Mouse (Mus musculus): ENCODE measurements around the gene Cib4. TPM values are rescaled to one million over a fixed set of nuclear protein-coding genes. Genes with fewer than 3 reads are reported as not detected.

Gene Cib4
- total RNA-seq, 2 experiments from 2014 or later = not detected

DNA sequence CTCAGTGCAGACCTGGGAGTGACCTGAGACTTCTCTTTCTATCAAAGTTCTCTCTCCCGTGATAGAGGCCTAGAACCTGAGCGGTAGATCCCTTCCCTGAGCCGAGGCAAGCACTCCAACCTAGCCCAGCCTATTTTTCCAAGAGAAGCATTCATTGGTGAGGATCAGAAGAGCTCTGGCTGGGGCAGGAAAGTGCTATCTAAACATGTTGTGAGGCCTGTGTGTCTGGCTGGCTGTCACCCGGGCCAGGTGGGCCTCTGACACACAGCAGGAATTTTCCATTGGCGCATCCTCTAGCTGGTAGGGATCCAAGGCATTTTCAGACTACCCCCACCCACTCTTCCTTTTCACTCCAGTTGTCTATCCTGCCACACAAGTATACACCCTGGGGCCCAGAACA is 26.2 kb upstream of the Cib4 start:
- DNase-seq = no peak

DNA sequence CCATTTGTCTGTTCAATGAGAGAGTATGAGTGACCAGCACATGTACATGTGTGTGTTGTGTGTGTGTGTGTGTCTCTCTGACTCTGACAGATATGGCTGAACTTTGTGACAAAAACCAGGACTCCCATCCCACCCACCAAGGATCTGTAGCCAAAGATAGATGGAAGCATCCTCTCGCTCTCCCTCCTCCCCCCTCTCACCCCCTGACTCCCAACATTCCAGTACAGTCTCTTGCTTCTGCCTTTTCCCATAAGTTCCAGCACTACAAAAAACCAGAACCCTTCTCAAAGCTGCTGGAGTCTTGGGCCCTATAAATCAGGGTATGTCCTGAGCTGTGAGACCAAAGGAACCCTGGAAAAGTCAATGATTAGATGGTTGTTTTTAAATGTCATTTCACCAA is 22.8 kb upstream of the Cib4 start:
- no peak for DNase-seq

DNA sequence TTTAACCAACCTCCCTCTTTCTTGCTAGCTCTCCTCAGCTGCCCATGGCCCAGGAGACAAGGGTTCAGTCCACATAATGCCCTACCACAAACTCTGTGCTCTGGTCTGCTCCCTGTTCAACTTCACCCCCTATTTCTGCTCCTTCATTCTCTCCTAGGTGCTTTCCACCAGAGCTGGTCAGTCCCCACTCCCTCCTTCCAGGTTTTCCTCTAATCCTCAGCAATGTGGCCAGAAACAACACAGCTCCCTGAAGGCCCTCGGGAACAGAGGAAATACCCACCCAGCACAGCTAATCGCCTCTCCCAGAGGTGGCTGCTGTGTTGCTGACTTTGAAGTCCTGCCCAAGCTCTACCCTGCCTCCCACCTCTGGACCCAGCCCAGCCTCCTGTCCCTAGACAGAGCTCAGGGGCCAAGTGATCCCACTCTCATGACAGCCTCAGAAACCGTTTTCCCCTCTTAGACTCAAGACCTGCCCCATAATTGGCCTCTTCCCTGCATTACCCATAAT is 14.4 kb upstream of the Cib4 start:
- peak in 1 of 2 experiments; percentile 39 for DNase-seq

DNA sequence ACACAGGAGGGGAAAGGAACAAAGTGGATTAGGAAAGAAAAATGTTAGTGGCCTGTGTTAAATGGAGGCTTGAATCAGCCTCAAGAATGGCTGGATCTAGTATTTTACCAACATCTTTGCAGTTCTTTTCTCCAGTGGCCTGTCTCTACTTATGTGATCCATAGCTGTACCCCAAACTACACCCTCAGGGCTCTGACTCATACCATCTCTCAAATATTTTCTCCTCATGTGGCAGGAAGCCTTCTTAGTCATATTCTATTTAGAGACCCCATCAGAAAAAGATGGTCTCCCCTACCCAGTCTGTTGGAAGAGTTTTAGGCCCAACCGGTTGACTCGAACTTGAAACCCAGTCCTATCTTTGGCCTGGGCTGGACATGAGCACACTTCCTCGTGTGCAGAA is 13.8 kb upstream of the Cib4 start:
- no peak for DNase-seq

DNA sequence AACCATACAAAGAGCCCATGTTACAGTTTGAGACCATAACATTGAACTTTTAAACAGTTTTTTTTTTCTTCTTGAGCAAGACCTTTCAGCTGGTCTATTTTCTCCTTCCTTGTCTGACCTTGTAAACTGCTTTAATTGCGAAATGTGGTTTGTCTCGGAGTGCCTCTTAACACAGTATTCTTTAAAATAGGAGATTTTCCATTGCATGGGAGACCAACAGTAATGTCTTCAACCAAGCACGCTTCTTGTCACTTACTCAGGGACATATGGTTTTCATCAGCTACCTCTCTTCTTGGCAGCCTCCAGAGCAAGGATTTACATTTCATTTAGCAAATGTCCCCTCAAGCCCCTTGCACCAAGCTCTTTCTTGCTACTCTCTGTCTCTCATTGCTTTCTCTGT is 10.6 kb upstream of the Cib4 start:
- no peak for DNase-seq

DNA sequence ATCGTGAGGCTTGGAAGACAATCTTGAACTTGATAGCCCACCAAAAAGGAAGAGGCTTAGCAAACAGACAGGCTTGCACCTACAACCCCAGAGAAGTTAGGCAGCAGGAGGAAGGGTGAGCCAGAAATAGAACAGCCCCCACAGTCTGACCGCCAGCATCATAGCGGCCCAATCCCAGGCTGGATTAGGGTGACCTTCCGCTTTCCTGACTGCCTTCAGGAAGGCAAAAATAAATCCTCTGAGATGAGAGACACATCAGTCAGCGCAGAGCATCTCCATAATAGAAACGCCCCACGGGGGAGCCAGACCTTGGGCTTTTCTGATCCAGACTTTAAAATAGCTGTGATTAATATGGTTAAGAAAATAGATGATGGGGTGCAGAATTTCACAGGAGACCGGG is 9.3 kb upstream of the Cib4 start:
- DNase-seq = no peak

DNA sequence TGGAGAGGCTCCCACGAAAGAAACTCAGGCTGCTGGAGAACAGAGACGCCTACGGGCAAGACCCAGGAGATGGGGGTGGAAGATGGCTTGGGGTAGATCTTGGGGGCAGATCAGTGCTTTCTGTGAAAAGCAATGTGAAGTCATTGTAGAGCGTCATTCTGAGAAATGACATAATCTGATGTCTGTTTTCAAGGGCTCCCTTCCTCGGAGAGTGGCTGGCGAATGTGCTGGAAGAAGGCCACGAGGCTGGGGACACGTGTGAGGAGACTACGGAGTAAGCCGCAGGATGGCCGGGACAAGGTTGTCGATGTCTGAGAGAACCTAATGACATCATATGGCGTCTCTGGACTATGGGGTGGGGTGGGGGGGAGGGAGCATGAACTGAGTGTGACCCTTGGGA is 8.3 kb upstream of the Cib4 start:
- DNase-seq = no peak

DNA sequence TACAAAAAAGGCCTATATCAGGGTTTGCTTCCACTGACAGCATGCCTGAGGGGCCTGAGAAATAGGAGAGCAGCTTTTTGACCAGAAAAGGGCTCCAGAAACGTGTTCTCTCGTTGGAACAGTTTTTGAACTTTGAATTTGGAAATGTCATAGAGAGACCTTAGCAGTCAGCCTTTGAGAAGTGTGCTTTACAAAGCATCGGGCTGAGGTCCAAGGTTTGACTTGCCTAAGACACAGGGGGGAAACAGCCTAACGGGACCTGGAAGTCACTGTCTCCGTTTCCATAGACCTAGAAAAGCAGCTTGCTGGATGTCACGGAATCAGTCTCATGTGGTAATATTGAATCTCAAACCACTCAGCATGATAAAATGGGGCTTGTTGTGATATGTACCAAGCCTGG is 6.4 kb upstream of the Cib4 start:
- no peak for DNase-seq

DNA sequence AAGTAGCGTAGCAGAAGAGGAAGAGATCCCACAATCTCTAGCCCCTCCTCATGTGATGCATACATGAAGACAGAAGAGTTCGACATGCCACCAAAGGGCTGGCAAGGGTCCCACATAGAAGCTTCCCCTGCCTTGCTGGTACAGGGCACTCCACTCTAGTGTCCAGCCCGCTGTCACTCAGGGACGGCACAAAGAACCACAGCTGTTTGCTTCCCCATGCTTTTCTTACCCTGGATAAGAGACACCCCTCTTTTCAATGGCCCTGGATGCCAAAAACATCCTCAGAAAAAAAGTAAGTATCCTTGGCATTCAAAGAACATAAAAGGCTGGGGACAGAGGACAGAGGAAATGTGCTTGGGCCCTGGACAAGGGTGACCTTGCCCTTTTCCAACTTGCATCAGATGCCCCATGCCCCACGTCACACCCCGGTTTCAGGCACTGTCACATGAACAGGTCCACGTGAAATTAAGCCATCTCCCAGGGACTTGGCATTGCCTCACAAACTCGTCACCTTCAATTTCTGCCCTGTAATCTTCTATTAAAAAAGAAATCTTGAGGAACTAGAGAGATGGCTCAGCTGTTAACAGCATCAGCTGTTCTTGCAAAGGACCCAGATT is 5.5 kb upstream of the Cib4 start:
- DNase-seq = no peak

DNA sequence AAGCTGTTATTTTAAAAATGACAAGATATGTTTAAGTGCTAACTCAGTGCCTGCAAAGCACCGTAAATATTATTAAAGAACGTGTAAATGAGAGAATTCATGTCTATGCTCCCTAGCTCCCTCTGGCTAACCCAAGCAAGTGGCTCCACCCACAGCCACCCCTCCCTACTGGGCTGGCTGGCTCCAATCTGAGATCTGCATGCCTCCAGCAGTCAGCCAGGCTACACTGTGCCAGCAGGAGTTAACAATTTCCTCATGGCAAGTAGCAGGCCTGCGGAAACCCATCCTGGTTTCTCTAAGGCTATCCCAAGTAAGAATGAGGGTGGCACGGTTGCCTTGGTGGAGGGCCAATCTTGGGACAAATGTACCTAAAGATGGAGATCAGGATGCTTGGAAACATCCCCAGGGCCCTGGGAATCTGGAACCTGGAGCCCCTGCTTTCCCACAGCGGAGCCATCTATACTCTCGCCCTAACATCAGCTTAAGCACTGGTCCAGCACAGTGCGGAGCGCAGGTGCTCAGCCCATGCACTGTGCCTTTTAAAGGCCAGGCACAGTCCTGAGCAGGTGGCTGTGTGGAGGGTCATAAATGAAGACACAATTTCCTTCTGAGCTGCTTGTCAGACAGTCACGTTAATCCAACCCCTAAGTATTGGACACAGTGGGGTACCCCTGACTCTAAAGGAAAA is 4.8 kb upstream of the Cib4 start:
- peak in 1 of 2 experiments; percentile 40 for DNase-seq

DNA sequence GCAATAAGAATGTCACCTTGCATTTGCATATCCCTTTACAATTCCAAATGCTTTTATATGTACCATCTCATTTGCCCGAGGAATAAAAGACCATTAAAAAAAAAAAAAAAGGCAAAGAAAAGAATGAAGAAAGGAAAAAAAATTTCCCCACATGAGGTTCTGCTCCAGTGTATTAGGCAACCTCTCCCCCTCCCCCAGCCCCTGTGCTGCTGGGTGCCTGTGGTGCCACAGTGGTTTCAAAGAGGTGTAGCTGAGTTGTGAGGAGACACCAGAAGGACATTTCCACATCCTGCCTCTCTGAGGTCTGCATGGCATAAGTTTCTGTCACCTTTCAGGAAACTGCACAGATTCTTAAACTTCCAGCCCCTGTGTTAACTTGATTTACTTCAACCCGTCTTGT is 3.0 kb upstream of the Cib4 start:
- no peak for DNase-seq

DNA sequence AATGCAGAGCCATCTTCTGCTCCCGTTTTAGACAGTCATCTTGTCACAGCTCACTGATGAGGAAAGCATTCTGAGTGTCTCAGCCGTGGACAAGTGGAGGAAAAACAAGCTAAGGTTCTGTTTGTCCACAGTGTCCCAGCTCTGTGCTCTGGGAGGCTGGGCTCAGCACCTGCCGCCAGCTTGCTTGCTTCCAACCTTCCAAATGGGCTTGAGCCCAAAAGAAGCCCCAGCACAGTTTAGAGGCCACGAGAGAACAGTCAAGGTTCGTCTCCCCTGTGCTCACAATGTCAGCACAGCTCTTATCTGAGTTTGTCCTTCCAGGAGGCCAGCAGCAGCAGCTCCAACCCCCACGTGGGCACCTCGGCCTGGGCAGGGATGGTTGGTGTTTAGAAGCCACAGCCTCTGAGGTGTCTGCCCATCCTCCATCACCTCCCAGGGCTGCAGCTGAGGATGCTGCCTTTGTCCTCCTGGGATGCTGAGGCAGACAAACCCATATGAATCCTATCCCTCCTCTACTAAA is 9.5 kb downstream of the Cib4 start:
- DNase-seq = peak in 1 of 2 experiments; percentile 27

DNA sequence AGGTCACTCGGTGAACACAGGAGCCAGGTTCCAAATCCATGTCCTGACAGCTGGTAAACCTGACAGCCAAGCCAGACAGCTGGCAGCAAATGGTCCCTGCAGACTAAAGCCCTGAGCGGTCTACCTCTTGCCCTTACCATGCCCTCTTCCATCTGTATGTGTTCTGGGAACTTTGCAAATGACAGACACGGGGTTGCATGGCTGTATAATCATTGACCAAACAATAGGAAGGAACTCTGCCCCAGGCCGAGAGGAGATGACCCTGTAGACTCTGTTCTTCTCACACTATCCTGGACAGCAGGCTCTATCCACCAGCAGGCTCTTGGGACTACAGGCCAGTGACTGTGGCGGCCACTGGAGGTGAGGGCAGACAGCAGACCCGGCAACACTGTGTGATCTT is 11.0 kb downstream of the Cib4 start:
- no peak for DNase-seq

DNA sequence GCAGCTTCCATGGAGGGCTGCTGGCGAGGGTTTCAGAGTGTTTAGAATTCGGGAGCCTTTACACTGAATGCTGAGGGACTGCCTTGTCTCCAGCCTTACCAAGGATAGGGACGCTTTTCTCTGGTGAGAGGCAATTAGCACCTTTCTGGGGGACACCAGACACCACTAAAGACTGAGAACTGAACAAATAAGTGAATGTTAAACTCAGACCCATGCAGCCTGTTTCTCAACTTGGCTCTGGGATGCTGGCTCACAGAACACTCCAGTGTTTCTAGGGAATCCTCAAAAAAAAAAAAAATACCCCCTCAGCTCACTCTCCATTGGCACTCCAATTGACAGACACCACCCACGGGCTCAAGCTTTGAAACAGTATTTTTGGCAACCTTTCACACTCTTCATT is 16.7 kb downstream of the Cib4 start:
- DNase-seq = no peak

DNA sequence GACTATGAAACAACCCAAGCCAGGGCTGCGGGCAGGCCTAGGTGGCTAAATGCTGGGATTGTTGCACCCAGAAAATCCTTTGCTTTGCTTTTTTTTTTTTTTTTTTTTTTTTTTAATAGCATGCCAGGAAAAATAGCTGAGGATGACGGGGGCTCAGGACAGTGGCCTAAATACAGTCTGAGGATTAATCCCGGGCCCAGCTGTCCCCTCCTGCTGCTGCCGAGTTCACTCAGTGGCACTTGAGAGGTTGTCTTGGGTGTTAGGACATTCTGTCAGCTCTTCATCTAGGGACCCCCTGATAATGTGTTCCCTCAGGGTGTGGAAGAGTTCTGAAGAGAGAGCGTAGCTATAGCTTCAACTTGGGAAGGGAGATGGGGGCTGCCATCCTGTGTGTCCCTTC is 18.5 kb downstream of the Cib4 start:
- no peak for DNase-seq

DNA sequence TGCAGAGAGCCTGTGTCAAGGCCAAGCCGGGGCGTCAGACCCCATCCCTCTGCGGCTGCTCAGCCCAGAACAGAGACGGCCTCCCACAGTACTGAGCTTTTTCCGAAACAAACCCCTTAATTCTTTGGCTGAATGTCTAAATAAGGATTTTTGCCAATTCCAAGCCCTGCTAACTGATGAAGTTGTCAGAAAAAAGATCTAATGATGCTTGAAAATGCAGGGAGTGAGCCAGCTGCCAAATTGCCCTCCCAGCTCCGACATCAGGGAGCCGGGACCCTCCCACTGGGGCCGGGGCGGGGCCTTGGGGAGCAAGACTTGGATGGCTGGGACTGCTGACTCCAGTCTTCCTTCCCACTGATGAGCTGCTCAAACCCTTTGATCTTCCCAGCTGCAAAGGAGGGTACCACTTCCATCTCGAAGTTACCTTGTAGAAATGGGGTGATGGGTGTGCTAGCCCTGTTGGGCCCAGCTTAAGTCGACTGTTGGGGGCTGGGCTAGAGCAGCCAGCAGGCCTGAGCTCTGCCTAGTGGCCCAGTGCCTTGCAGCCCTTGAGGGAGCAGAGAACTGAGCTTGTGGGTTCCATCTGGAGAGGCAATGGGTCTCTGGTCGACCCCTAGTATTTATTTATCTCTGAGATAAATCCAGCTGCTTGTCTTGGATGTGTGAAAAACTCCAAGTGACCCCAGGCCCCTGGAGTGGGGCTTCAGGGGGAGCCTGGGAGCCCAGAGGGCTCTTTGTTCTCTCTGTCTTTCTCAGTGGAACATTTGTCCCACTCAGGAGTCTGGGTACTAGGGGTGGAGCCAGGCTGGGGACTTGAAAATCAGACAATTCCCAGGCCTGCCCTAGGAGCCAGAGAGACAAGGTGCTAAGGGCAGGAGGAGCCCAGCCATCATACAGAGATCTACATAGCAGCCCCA is 19.5 kb downstream of the Cib4 start:
- no peak for DNase-seq

DNA sequence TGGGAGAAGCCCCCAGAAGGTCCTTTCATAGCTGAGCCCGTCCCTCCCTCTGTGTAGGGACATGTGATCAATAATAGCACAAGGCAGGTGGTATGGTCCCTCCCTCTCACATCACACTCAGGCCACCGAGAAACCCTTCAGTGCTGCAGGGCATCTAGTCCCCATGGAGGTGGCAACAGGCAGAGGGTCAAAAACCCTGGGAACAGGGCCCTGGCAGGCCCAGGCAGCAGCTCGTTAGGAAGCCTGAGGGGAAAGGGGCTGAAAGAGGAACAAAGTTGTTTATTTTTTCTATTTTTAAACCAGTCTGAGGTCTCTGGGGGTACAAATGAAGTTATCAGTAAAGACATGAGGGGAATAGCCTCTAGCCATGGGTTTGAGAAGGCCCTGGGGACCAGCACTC is 21.4 kb downstream of the Cib4 start:
- DNase-seq = no peak

DNA sequence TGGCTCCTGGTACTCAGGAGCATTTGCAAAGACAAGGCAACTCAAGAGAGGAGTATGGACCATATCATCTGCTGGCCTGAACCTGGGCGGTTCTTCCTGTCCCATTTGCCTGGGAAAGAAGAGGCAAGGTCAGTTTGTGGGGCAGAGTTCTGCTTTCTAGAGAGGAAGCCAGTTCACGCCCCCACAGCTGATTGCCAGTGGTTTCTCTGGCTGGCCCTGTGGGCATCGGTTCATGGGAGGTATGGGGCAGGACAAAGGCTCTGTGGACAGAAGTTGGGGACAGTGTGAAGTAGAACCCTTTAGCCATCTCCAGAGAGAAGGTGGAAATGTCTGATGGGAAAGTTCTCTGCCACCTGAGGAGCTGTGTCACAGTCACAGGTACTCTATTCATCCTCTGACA is 22.5 kb downstream of the Cib4 start:
- DNase-seq = no peak

DNA sequence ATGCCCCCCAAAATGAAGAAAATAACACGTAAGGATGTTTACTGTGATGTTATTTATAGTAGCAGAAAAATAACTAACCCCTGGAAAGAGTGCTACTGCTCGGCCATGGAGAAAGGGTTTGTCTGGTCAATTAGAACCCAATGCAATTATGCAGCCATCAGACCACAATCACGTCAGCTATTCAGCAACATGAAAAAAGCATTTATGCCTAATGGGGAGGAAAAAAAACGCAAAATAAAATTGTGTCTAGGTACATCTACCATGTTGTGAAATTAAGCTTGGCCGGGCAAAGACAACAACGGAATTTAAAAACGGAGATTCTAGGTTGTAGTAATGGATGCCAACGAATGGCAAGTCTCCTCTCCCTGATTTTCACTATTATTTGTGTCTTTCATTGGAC is 23.2 kb downstream of the Cib4 start:
- DNase-seq = no peak

DNA sequence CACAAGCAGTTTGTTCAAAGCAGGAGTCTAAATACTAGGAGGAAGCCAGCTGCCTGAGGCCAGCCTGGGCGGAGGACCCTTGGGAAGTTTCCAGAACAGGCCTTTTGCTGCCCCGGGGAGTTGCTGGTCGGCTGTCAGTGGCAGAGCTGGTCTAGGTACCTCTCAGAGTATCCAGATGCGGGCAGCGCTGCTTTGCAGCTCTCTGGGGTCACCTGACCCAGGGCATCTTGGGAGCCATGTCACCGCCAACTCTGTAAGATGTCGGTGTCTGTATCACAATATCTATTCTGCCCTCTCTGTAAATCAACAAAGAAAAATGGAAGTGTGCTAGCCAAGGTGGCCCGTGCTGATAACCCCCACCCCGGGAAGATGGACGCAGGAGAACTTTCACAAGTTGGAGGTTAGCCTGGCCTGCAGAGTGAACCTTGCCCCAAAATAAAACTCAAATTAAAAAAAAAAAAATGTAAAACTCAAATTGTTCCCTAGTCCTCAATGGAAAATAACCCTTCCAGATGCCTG is 25.4 kb downstream of the Cib4 start:
- DNase-seq = no peak

DNA sequence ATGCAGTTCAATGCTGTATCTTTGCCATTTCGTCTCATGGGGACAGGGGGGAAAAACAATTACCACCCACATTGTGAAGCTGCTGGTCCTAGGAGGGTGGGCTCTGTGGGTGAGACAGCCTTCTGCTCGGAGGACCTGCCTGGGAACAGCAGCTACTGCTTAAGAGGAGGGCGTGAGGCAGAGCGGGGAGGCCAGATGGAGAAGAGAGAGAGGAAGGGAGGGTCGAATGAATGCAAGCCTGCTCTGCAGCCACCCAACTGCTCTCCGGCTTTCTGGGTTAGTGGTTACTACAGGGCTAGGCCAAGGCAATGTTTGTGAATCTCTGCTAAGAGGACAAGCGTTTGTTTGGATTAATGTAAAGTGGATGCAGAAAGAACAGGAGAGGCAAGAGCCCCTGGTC is 26.1 kb downstream of the Cib4 start:
- DNase-seq = no peak

DNA sequence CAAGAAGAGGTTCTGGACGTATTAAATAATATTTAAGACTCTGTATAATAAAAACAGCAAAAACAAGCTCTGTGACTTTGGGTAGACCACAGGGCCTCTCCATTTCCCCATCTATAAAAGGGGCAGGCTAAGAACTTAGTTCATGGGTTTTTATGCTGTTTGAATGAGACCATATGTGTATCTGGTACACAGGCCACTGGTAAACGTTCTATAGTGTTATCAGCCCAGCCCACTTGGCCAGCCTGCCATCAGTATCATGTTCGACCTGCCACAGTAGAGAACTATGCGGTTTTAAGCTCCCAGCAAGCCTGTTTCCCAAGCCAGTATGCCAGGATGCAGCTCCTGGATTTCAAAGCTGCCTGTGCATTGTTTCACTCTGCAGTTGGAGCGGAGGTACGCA is 27.1 kb downstream of the Cib4 start:
- no peak for DNase-seq

DNA sequence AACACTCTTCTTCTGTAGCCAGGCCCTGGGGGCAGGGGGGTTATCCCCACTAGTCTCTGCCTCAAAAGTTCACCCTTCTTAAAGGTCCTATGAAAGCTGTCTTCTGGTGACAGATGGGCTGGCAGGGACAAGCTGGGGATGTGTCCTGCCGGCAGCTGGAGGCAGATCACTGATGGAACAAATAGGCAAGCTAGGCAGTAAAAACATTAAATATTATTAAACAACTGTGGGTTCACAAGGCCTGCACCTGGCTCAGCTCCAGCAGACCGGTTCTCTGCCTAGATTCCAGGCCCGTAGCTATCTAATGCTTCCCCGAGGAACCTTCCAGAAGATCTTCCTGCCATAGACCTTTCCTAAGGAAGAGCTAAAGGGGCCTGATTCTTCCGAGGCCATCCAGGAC is 27.5 kb downstream of the Cib4 start:
- DNase-seq = no peak
